Mouse (Mus musculus) bone marrow macrophage, adult 2 months (primary cell): ENCODE measurements around the gene Crybb1.

Experiments
- CTCF ChIP-seq: IDR thresholded peaks from 2 replicates; pipeline ENCODE4 v1.5.1; 2012; ENCODE audit warnings: low read depth, mild to moderate bottlenecking, low read length, moderate library complexity
- POLR2A ChIP-seq: IDR thresholded peaks from 2 replicates; pipeline ENCODE4 v1.6.1; 2012; ENCODE audit warnings: mild to moderate bottlenecking, low read depth, low read length, borderline replicate concordance

DNA sequence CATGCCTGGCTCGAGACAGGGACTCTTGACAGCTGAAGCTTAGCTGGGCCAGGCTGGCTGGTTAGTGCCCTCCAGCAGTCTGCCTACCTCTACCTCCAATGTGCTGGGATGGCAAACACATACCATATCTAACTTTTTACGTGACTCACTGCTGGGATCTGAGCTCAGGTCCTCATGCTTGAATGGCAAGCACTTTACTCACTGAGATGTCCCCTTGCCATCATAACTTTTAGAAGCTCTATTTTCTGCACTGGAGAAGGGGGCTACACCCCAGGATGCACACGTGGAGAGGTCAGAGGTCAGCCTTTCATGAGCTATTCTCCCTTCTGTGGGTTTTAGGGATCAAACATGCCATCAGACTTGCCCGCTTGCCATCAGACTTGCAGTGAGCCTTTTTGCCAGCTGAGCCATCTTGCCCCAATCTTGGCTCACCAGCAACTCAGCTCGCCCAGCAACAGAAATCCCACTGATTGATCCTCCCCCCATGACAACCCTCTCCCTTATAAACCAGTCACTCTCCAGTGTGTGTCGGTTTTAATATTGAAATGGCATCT lies 42.8 kb upstream of the Crybb1 start:
- TF ChIP-seq POLR2A (no peak), CTCF (no peak)
